Mouse (Mus musculus): Measurements from ENCODE around the gene Gm17387. TPM values are rescaled to one million over a fixed set of nuclear protein-coding genes. Genes with fewer than 3 reads are reported as not detected.
A peak's percentile ranks its signal among the peaks of the same experiment; 100 is the strongest.

The Gm17387 gene
- polyA plus RNA-seq, 1 experiment: not detected

- H3K4me3 ChIP-seq (ENCODE audit: insufficient read depth, low read depth, low read length): no peak overlapping the region
- 20% methylated on average over 5 of the region's 5 CpGs for WGBS
- no peak overlapping the region for H3K27ac ChIP-seq (ENCODE audit: insufficient read depth, low read depth, low read length)
- TF ChIP-seq CTCF (IDR thresholded peaks at IDR 0.05; ENCODE audit: insufficient read depth, low read depth, low read length): no peak
- TF ChIP-seq POLR2A (IDR thresholded peaks at IDR 0.05; ENCODE audit: insufficient read depth, low read depth, low read length): no peak
- H3K4me1 ChIP-seq (ENCODE audit: control insufficient read depth, insufficient read depth, low read length): no peaks in the 10 kb centered on the region; the same call in 1 of the 2 replicates
These were observed 12.7 kb downstream of the Gm17387 start for GRCm38 (mm10) chr7:141041661-141042060.

- no peak for TF ChIP-seq CTCF (IDR thresholded peaks at IDR 0.05; ENCODE audit: insufficient read depth, low read depth, low read length)
- TF ChIP-seq POLR2A (IDR thresholded peaks at IDR 0.05; ENCODE audit: insufficient read depth, low read depth, low read length): no peak
- 86% methylated on average over 4 of the region's 4 CpGs for WGBS
These were observed 13.6 kb downstream of the Gm17387 start for GRCm38 (mm10) chr7:141042539-141042938.

GRCm38 (mm10) chr7:141046931-141047580 lies 18.1 kb downstream of the Gm17387 start:
- Histone ChIP-seq H3K4me3 (ENCODE audit: insufficient read depth, low read depth, low read length) (no peak overlapping the region), H3K27ac (ENCODE audit: insufficient read depth, low read depth, low read length) (no peak overlapping the region), H3K4me1 (ENCODE audit: control insufficient read depth, insufficient read depth, low read length) (peaks cover 8% of the 10 kb centered on the region)
- TF ChIP-seq CTCF (IDR thresholded peaks at IDR 0.05; ENCODE audit: insufficient read depth, low read depth, low read length) (no peak), POLR2A (IDR thresholded peaks at IDR 0.05; ENCODE audit: insufficient read depth, low read depth, low read length) (no peak)
- WGBS: 72% methylated on average over 6 of the region's 6 CpGs

More at GRCm38 (mm10) chr7:141042539-141042938, 13.6 kb downstream of the Gm17387 start:
- no peak overlapping the region for H3K4me3 ChIP-seq (ENCODE audit: insufficient read depth, low read depth, low read length)
- H3K27ac ChIP-seq (ENCODE audit: insufficient read depth, low read depth, low read length): no peak overlapping the region
- peaks cover 5% of the 10 kb centered on the region for H3K4me1 ChIP-seq (ENCODE audit: control insufficient read depth, insufficient read depth, low read length)

GRCm38 (mm10) chr7:141047581-141048225 lies 18.8 kb downstream of the Gm17387 start:
- 11% methylated on average over 17 of the region's 19 CpGs for WGBS
- TF ChIP-seq POLR2A (IDR thresholded peaks at IDR 0.05; ENCODE audit: insufficient read depth, low read depth, low read length) (no peak), CTCF (IDR thresholded peaks at IDR 0.05; ENCODE audit: insufficient read depth, low read depth, low read length) (no peak)
- Histone ChIP-seq H3K4me3 (ENCODE audit: insufficient read depth, low read depth, low read length) (peak overlapping the region; percentile 36), H3K27ac (ENCODE audit: insufficient read depth, low read depth, low read length) (no peak overlapping the region; the same call in 1 of the 2 replicates), H3K4me1 (ENCODE audit: control insufficient read depth, insufficient read depth, low read length) (peaks cover 8% of the 10 kb centered on the region)

- Histone ChIP-seq H3K4me3 (ENCODE audit: insufficient read depth, low read depth, low read length) (peak overlapping the region; percentile 36), H3K4me1 (ENCODE audit: control insufficient read depth, insufficient read depth, low read length) (peaks cover 8% of the 10 kb centered on the region), H3K27ac (ENCODE audit: insufficient read depth, low read depth, low read length) (no peak overlapping the region)
- 7% methylated on average over 21 of the region's 21 CpGs for WGBS
- TF ChIP-seq CTCF (IDR thresholded peaks at IDR 0.05; ENCODE audit: insufficient read depth, low read depth, low read length): peak; percentile 96
- no peak for TF ChIP-seq POLR2A (IDR thresholded peaks at IDR 0.05; ENCODE audit: insufficient read depth, low read depth, low read length)
These were observed 19.6 kb downstream of the Gm17387 start for GRCm38 (mm10) chr7:141048226-141049218.

- TF ChIP-seq POLR2A (IDR thresholded peaks at IDR 0.05; ENCODE audit: insufficient read depth, low read depth, low read length): no peak
- TF ChIP-seq CTCF (IDR thresholded peaks at IDR 0.05; ENCODE audit: insufficient read depth, low read depth, low read length): no peak
- no peak overlapping the region for H3K4me3 ChIP-seq (ENCODE audit: insufficient read depth, low read depth, low read length)
- whole genome bisulfite sequencing: 87% methylated on average over 2 of the region's 2 CpGs
- H3K27ac ChIP-seq (ENCODE audit: insufficient read depth, low read depth, low read length): no peak overlapping the region
- H3K4me1 ChIP-seq (ENCODE audit: control insufficient read depth, insufficient read depth, low read length): peaks cover 8% of the 10 kb centered on the region
These were observed 20.4 kb downstream of the Gm17387 start for GRCm38 (mm10) chr7:141049326-141049725.

- Histone ChIP-seq H3K27ac (ENCODE audit: insufficient read depth, low read depth, low read length) (no peak overlapping the region), H3K4me1 (ENCODE audit: control insufficient read depth, insufficient read depth, low read length) (peaks cover 8% of the 10 kb centered on the region), H3K4me3 (ENCODE audit: insufficient read depth, low read depth, low read length) (no peak overlapping the region)
- TF ChIP-seq CTCF (IDR thresholded peaks at IDR 0.05; ENCODE audit: insufficient read depth, low read depth, low read length): no peak
- no peak for TF ChIP-seq POLR2A (IDR thresholded peaks at IDR 0.05; ENCODE audit: insufficient read depth, low read depth, low read length)
- 77% methylated on average over 17 of the region's 17 CpGs for WGBS
These were observed 22.2 kb downstream of the Gm17387 start for GRCm38 (mm10) chr7:141051060-141051685.

- TF ChIP-seq POLR2A (IDR thresholded peaks at IDR 0.05; ENCODE audit: insufficient read depth, low read depth, low read length) (no peak), CTCF (IDR thresholded peaks at IDR 0.05; ENCODE audit: insufficient read depth, low read depth, low read length) (no peak)
- peaks cover 8% of the 10 kb centered on the region for H3K4me1 ChIP-seq (ENCODE audit: control insufficient read depth, insufficient read depth, low read length)
- H3K4me3 ChIP-seq (ENCODE audit: insufficient read depth, low read depth, low read length): no peak overlapping the region
- H3K27ac ChIP-seq (ENCODE audit: insufficient read depth, low read depth, low read length): no peak overlapping the region
- WGBS: 93% methylated on average over 4 of the region's 4 CpGs
These were observed 23.1 kb downstream of the Gm17387 start for GRCm38 (mm10) chr7:141052016-141052415.

Measured in olfactory bulb, adult 2 months (tissue).